ENCODE assay signal across 8 mouse cellular contexts in the genomic region with DNA sequence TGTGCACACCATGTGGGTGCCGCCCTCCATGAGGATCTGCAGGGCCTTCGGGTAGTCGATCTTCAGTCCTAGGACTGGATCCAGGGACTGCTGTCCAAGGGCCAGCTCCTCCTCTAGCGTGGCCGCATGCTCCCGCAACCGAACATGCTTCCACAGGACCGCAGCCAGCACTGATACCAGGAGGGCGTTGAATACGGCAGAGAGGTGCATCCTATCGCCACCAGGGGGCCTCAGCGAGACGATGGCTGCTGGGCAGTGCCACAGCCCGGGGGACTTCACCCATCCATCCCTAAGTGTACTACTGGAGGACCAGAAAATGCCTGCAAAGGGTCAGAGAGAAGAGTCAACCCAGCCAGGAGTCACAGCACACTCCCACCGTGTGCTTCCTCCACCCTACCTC. TPM values are rescaled to one million over a fixed set of nuclear protein-coding genes. Genes with fewer than 3 reads are reported as not detected.
A peak's percentile ranks its signal among the peaks of the same experiment; 100 is the strongest.
DNase-seq lines count a peak whose midpoint lies in the region; ATAC-seq lines count a peak whose summit lies in the region.
"Had no signal": no experiment of that assay in that cellular context is flagged by ENCODE, and none has a peak within 500 bp of the region (broad histone marks: within the 10 kb centered on the region; RNA-seq: fewer than 3 reads in every experiment).

No protein-coding gene starts in this region.

- peak; percentile 62 for DNase-seq in MN1 (ENCODE audit: low spot score)
- DNase-seq in c-Kit-positive CD71-positive TER-119-positive erythroid progenitor cells, embryonic 14.5 days (ENCODE audit: low spot score) = peak; percentile 18
- DNase-seq in hindbrain, embryonic 11.5 days (ENCODE audit: low spot score) = peak; percentile 82
- DNase-seq in layer of hippocampus, postnatal 14 days (ENCODE audit: low spot score in 2 of 2) = peak; percentile 81 to 87
- peak; percentile 50 for DNase-seq in skeletal muscle tissue, adult 2 months (ENCODE audit: low read depth, low spot score)

- H3K9ac ChIP-seq in forebrain, embryonic 12.5 days = no peak overlapping the region
- no peak overlapping the region for H3K9ac ChIP-seq in hindbrain, embryonic 11.5 days (ENCODE audit: low read depth, low read length)
- H3K9ac ChIP-seq: limb, embryonic 12.5 days had no signal

- WGBS in forebrain, embryonic 12.5 days = 50% methylated on average over 15 of the region's 15 CpGs
- 54% methylated on average over 15 of the region's 15 CpGs for WGBS in hindbrain, embryonic 11.5 days

- H3K27me3 ChIP-seq in forebrain, embryonic 12.5 days = no peaks in the 10 kb centered on the region
- H3K27me3 ChIP-seq in hindbrain, embryonic 11.5 days (ENCODE audit: control insufficient read depth, insufficient read depth, low read length) = no peaks in the 10 kb centered on the region
- H3K27me3 ChIP-seq: limb, embryonic 12.5 days had no signal

- no peak overlapping the region for H3K4me2 ChIP-seq in forebrain, embryonic 12.5 days
- H3K4me2 ChIP-seq in hindbrain, embryonic 11.5 days (replicated peaks; ENCODE audit: low read depth, low read length) = no peak overlapping the region
- H3K4me2 ChIP-seq: limb, embryonic 12.5 days had no signal

- no peak overlapping the region for H3K27ac ChIP-seq in forebrain, embryonic 12.5 days
- no peak overlapping the region for H3K27ac ChIP-seq in hindbrain, embryonic 11.5 days (ENCODE audit: low read depth, low read length)
- H3K27ac ChIP-seq: limb, embryonic 12.5 days had no signal

- 0 out of 2 replicates have a peak, but pooled peaks cover 4% of the 10 kb centered on the region for H3K4me1 ChIP-seq in forebrain, embryonic 12.5 days
- H3K4me1 ChIP-seq in hindbrain, embryonic 11.5 days (replicated peaks; ENCODE audit: control insufficient read depth, insufficient read depth, low read length) = no peaks in the 10 kb centered on the region

- H3K4me3 ChIP-seq in forebrain, embryonic 12.5 days (replicated peaks) = no peak overlapping the region
- no peak overlapping the region for H3K4me3 ChIP-seq in hindbrain, embryonic 11.5 days (ENCODE audit: low read depth, low read length)
- H3K4me3 ChIP-seq: limb, embryonic 12.5 days had no signal

- peak; percentile 30; the same call in 1 of the 2 replicates for ATAC-seq in forebrain, embryonic 12.5 days (ENCODE audit: low FRiP score)
- peak; percentile 37; the same call in 1 of the 2 replicates for ATAC-seq in hindbrain, embryonic 11.5 days (ENCODE audit: low FRiP score)
- peak; percentile 64 for ATAC-seq in megakaryocyte, adult 5-6 weeks (ENCODE audit: poor library complexity, severe bottlenecking)

- no peaks in the 10 kb centered on the region for H3K9me3 ChIP-seq in forebrain, embryonic 12.5 days
- no peaks in the 10 kb centered on the region for H3K9me3 ChIP-seq in hindbrain, embryonic 11.5 days (ENCODE audit: control insufficient read depth, low read length)
- H3K9me3 ChIP-seq: limb, embryonic 12.5 days had no signal

- H3K36me3 ChIP-seq in forebrain, embryonic 12.5 days (replicated peaks) = peaks cover 16% of the 10 kb centered on the region
- H3K36me3 ChIP-seq in hindbrain, embryonic 11.5 days (ENCODE audit: control insufficient read depth, insufficient read depth, low read length) = no peaks in the 10 kb centered on the region

RNA-seq across cellular contexts. Expression of a gene that starts 13.4 kb away (rescaled TPM):
- polyA plus RNA-seq in forebrain, embryonic 12.5 days (2016; fragmentation: Nextera tagmentation; extraction: Ambion mirVana) = 14.0 and 15.2 TPM in 2 replicates
- polyA plus RNA-seq in hindbrain, embryonic 11.5 days (2014; fragmentation: Nextera tagmentation; extraction: Ambion mirVana) = 8.8 and 9.6 TPM in 2 replicates
- 10 to 100 TPM; 39.0 to 39.2 TPM for total RNA-seq in layer of hippocampus, postnatal 14 days (2021)
- 1.4 TPM in 1 of 2 replicates, not detected in the other for total RNA-seq in megakaryocyte, adult 5-6 weeks (2015)
- 0.18 and 1.5 TPM in 2 replicates for total RNA-seq in megakaryocyte, adult 5-6 weeks (2017)

RNA-seq across cellular contexts. Expression of a gene that starts 32.7 kb away (rescaled TPM):
- 1.2 and 1.3 TPM in 2 replicates for polyA plus RNA-seq in forebrain, embryonic 12.5 days (2016; fragmentation: Nextera tagmentation; extraction: Ambion mirVana)
- polyA plus RNA-seq in hindbrain, embryonic 11.5 days (2014; fragmentation: Nextera tagmentation; extraction: Ambion mirVana) = 0.29 and 0.46 TPM in 2 replicates
- total RNA-seq in layer of hippocampus, postnatal 14 days (2021) = 1 to 10 TPM; 3.5 to 4.7 TPM
- total RNA-seq in megakaryocyte, adult 5-6 weeks (2015) = not detected in 2 replicates
- total RNA-seq in megakaryocyte, adult 5-6 weeks (2017) = not detected in 2 replicates

Comparison
In these comparisons a context has a peak if more than half of its experiments do, and no peak if none do; other contexts are left out.
1. DNase-seq: peak in every context shown above with its lines; median percentile 84 in layer of hippocampus, postnatal 14 days; 82 in hindbrain, embryonic 11.5 days; 62 in MN1; 50 in skeletal muscle tissue, adult 2 months; 18 in c-Kit-positive CD71-positive TER-119-positive erythroid progenitor cells, embryonic 14.5 days.
2. RNA of a gene that starts 13.4 kb away (total RNA-seq): 39.0 to 39.2 TPM in layer of hippocampus, postnatal 14 days; 0.18 to 1.5 TPM in megakaryocyte, adult 5-6 weeks; every median in the first group is over 10 times any median in the second.
3. RNA of a gene that starts 32.7 kb away (total RNA-seq): 3.5 to 4.7 TPM in layer of hippocampus, postnatal 14 days; not detected in megakaryocyte, adult 5-6 weeks; every median in the first group is over 4 times any median in the second.
4. Peak in every context shown above with its lines, with median percentiles within 50 percentile points of each other: ATAC-seq.